Mouse (Mus musculus): ENCODE measurements around the gene Tbcel. TPM values are rescaled to one million over a fixed set of nuclear protein-coding genes. Genes with fewer than 3 reads are reported as not detected.

Tbcel gene
- polyA plus RNA-seq, 1 experiment from 2014 or later, result 6.7 TPM

GRCm38 (mm10) chr9:42382628-42383347 lies 124.8 kb downstream of the Tbcel start:
- Histone ChIP-seq H3K4me3 (ENCODE audit: low read depth, low read length) (no peak overlapping the region), H3K4me2 (ENCODE audit: low read depth, low read length) (no peak overlapping the region), H3K4me1 (ENCODE audit: control insufficient read depth, insufficient read depth, low read length) (no peaks in the 10 kb centered on the region), H3K27ac (replicated peaks; ENCODE audit: low read depth, low read length) (no peak overlapping the region), H3K9ac (ENCODE audit: low read depth, low read length) (no peak overlapping the region), H3K27me3 (replicated peaks; ENCODE audit: control insufficient read depth, insufficient read depth, low read length) (no peaks in the 10 kb centered on the region), H3K36me3 (ENCODE audit: control insufficient read depth, insufficient read depth, low read length) (no peaks in the 10 kb centered on the region), H3K9me3 (ENCODE audit: control insufficient read depth, low read length) (0 out of 2 replicates have a peak, but pooled peaks cover 10% of the 10 kb centered on the region)
- 75% methylated on average over 8 of the region's 8 CpGs for WGBS
- ATAC-seq (ENCODE audit: low read depth) (no peak), DNase-seq (ENCODE audit: low spot score) (no peak)

GRCm38 (mm10) chr9:42382063-42382462 lies 125.5 kb downstream of the Tbcel start:
- H3K27me3 ChIP-seq (replicated peaks; ENCODE audit: control insufficient read depth, insufficient read depth, low read length), result no peaks in the 10 kb centered on the region
- DNase-seq (ENCODE audit: low spot score) (no peak), ATAC-seq (ENCODE audit: low read depth) (no peak)
- H3K4me1 ChIP-seq (ENCODE audit: control insufficient read depth, insufficient read depth, low read length), result no peaks in the 10 kb centered on the region
- no peak overlapping the region for H3K27ac ChIP-seq (replicated peaks; ENCODE audit: low read depth, low read length)
- 0 out of 2 replicates have a peak, but pooled peaks cover 10% of the 10 kb centered on the region for H3K9me3 ChIP-seq (ENCODE audit: control insufficient read depth, low read length)
- 51% methylated on average over 5 of the region's 5 CpGs for WGBS
- H3K9ac ChIP-seq (ENCODE audit: low read depth, low read length), result no peak overlapping the region
- no peak overlapping the region for H3K4me3 ChIP-seq (ENCODE audit: low read depth, low read length)
- no peaks in the 10 kb centered on the region for H3K36me3 ChIP-seq (ENCODE audit: control insufficient read depth, insufficient read depth, low read length)
- H3K4me2 ChIP-seq (ENCODE audit: low read depth, low read length), result no peak overlapping the region

- no peaks in the 10 kb centered on the region for H3K4me1 ChIP-seq (ENCODE audit: control insufficient read depth, insufficient read depth, low read length)
- no peak for ATAC-seq (ENCODE audit: low read depth)
- WGBS, result 89% methylated on average over 4 of the region's 4 CpGs
- no peaks in the 10 kb centered on the region for H3K36me3 ChIP-seq (ENCODE audit: control insufficient read depth, insufficient read depth, low read length)
- no peak overlapping the region for H3K4me3 ChIP-seq (ENCODE audit: low read depth, low read length)
- H3K4me2 ChIP-seq (ENCODE audit: low read depth, low read length), result no peak overlapping the region
- H3K9me3 ChIP-seq (ENCODE audit: control insufficient read depth, low read length), result 0 out of 2 replicates have a peak, but pooled peaks cover 10% of the 10 kb centered on the region
- DNase-seq (ENCODE audit: low spot score), result no peak
- no peaks in the 10 kb centered on the region for H3K27me3 ChIP-seq (replicated peaks; ENCODE audit: control insufficient read depth, insufficient read depth, low read length)
- H3K9ac ChIP-seq (ENCODE audit: low read depth, low read length), result no peak overlapping the region
- no peak overlapping the region for H3K27ac ChIP-seq (replicated peaks; ENCODE audit: low read depth, low read length)
Measured at GRCm38 (mm10) chr9:42378071-42378470, 129.5 kb downstream of the Tbcel start.

GRCm38 (mm10) chr9:42377656-42378055 lies 130.0 kb downstream of the Tbcel start:
- no peaks in the 10 kb centered on the region for H3K27me3 ChIP-seq (replicated peaks; ENCODE audit: control insufficient read depth, insufficient read depth, low read length)
- H3K9me3 ChIP-seq (ENCODE audit: control insufficient read depth, low read length), result 0 out of 2 replicates have a peak, but pooled peaks cover 10% of the 10 kb centered on the region
- no peak overlapping the region for H3K27ac ChIP-seq (replicated peaks; ENCODE audit: low read depth, low read length)
- ATAC-seq (ENCODE audit: low read depth) (no peak), DNase-seq (ENCODE audit: low spot score) (no peak)
- H3K4me3 ChIP-seq (ENCODE audit: low read depth, low read length), result no peak overlapping the region
- WGBS, result 93% methylated on average over 15 of the region's 15 CpGs
- no peaks in the 10 kb centered on the region for H3K4me1 ChIP-seq (ENCODE audit: control insufficient read depth, insufficient read depth, low read length)
- no peak overlapping the region for H3K4me2 ChIP-seq (ENCODE audit: low read depth, low read length)
- H3K36me3 ChIP-seq (ENCODE audit: control insufficient read depth, insufficient read depth, low read length), result no peaks in the 10 kb centered on the region
- no peak overlapping the region for H3K9ac ChIP-seq (ENCODE audit: low read depth, low read length)

GRCm38 (mm10) chr9:42371670-42372368 lies 135.8 kb downstream of the Tbcel start:
- WGBS, result 86% methylated on average over 6 of the region's 6 CpGs

More at GRCm38 (mm10) chr9:42371670-42372368, 135.8 kb downstream of the Tbcel start:
- ATAC-seq (ENCODE audit: low read depth) (no peak), DNase-seq (ENCODE audit: low spot score) (no peak)
- H3K27me3 ChIP-seq (replicated peaks; ENCODE audit: control insufficient read depth, insufficient read depth, low read length), result no peaks in the 10 kb centered on the region
- no peaks in the 10 kb centered on the region for H3K4me1 ChIP-seq (ENCODE audit: control insufficient read depth, insufficient read depth, low read length)
- H3K9ac ChIP-seq (ENCODE audit: low read depth, low read length), result no peak overlapping the region
- H3K4me3 ChIP-seq (ENCODE audit: low read depth, low read length), result no peak overlapping the region
- no peak overlapping the region for H3K27ac ChIP-seq (replicated peaks; ENCODE audit: low read depth, low read length)
- no peaks in the 10 kb centered on the region for H3K36me3 ChIP-seq (ENCODE audit: control insufficient read depth, insufficient read depth, low read length)
- no peaks in the 10 kb centered on the region for H3K9me3 ChIP-seq (ENCODE audit: control insufficient read depth, low read length)
- H3K4me2 ChIP-seq (ENCODE audit: low read depth, low read length), result no peak overlapping the region

Small RNAs within 50 kb of the gene (microRNA-seq; reads per million reads assigned to microRNA genes)
- not detected for gene Gm44311 (ENCODE audit: borderline number of aligned reads)

Other genes with a start within 250 kb of the Tbcel start
- 32.3 and 38.3 TPM in 2 replicates for gene Sc5d, start 243.6 kb downstream of the Tbcel start, polyA plus RNA-seq (2014; fragmentation: Nextera tagmentation; extraction: Ambion mirVana)
- 2.2 and 3.1 TPM in 2 replicates for gene Tecta, start 107.9 kb downstream of the Tbcel start, polyA plus RNA-seq (2014; fragmentation: Nextera tagmentation; extraction: Ambion mirVana)

Data from embryonic facial prominence, embryonic 14.5 days (tissue).